Mouse (Mus musculus): Measurements from ENCODE around the gene Gpc5.
A peak's percentile ranks its signal among the peaks of the same experiment; 100 is the strongest.

Gene Gpc5

GRCm38 (mm10) chr14:115365320-115365935 is 273.4 kb downstream of the Gpc5 start:
- no peak for DNase-seq (ENCODE audit: low read depth, low spot score)

GRCm38 (mm10) chr14:115369611-115370167 is 277.7 kb downstream of the Gpc5 start:
- DNase-seq (ENCODE audit: low read depth, low spot score), result no peak

- peak; percentile 46 for DNase-seq (ENCODE audit: low read depth, low spot score)
Observed at GRCm38 (mm10) chr14:115371131-115371530, 279.1 kb downstream of the Gpc5 start.

- DNase-seq (ENCODE audit: low read depth, low spot score), result no peak
Observed at GRCm38 (mm10) chr14:115391831-115392230, 299.8 kb downstream of the Gpc5 start.

GRCm38 (mm10) chr14:115392894-115393524 is 301.0 kb downstream of the Gpc5 start:
- peak; percentile 39 for DNase-seq (ENCODE audit: low read depth, low spot score)

- DNase-seq (ENCODE audit: low read depth, low spot score), result no peak
Observed at GRCm38 (mm10) chr14:115406596-115406995, 314.6 kb downstream of the Gpc5 start.

- DNase-seq (ENCODE audit: low read depth, low spot score), result no peak
Observed at GRCm38 (mm10) chr14:115407309-115407930, 315.4 kb downstream of the Gpc5 start.

GRCm38 (mm10) chr14:115410881-115411280 is 318.9 kb downstream of the Gpc5 start:
- no peak for DNase-seq (ENCODE audit: low read depth, low spot score)

- DNase-seq (ENCODE audit: low read depth, low spot score), result no peak
Observed at GRCm38 (mm10) chr14:115411513-115412174, 319.6 kb downstream of the Gpc5 start.

GRCm38 (mm10) chr14:115412821-115413220 is 320.8 kb downstream of the Gpc5 start:
- no peak for DNase-seq (ENCODE audit: low read depth, low spot score)

GRCm38 (mm10) chr14:115413429-115413828 is 321.4 kb downstream of the Gpc5 start:
- no peak for DNase-seq (ENCODE audit: low read depth, low spot score)

- DNase-seq (ENCODE audit: low read depth, low spot score), result no peak
Observed at GRCm38 (mm10) chr14:115414545-115414944, 322.5 kb downstream of the Gpc5 start.

GRCm38 (mm10) chr14:115431967-115432366 is 340.0 kb downstream of the Gpc5 start:
- no peak for DNase-seq (ENCODE audit: low read depth, low spot score)

- no peak for DNase-seq (ENCODE audit: low read depth, low spot score)
Observed at GRCm38 (mm10) chr14:115432368-115432767, 340.4 kb downstream of the Gpc5 start.

GRCm38 (mm10) chr14:115436617-115437016 is 344.6 kb downstream of the Gpc5 start:
- no peak for DNase-seq (ENCODE audit: low read depth, low spot score)

- no peak for DNase-seq (ENCODE audit: low read depth, low spot score)
Observed at GRCm38 (mm10) chr14:115444789-115445770, 353.1 kb downstream of the Gpc5 start.

GRCm38 (mm10) chr14:115450938-115451337 is 358.9 kb downstream of the Gpc5 start:
- DNase-seq (ENCODE audit: low read depth, low spot score), result no peak

GRCm38 (mm10) chr14:115467960-115468359 is 375.9 kb downstream of the Gpc5 start:
- DNase-seq (ENCODE audit: low read depth, low spot score), result no peak

- peak; percentile 80 for DNase-seq (ENCODE audit: low read depth, low spot score)
Observed at GRCm38 (mm10) chr14:115475234-115475633, 383.2 kb downstream of the Gpc5 start.

- no peak for DNase-seq (ENCODE audit: low read depth, low spot score)
Observed at GRCm38 (mm10) chr14:115477360-115477759, 385.3 kb downstream of the Gpc5 start.

GRCm38 (mm10) chr14:115485090-115485489 is 393.1 kb downstream of the Gpc5 start:
- peak; percentile 3 for DNase-seq (ENCODE audit: low read depth, low spot score)

Data from R1 (cell line).